Mouse (Mus musculus): Measurements from ENCODE around the gene Calhm1. TPM values are rescaled to one million over a fixed set of nuclear protein-coding genes. Genes with fewer than 3 reads are reported as not detected.

Calhm1 gene
- polyA plus RNA-seq, 1 experiment from 2014 or later, result not detected

DNA sequence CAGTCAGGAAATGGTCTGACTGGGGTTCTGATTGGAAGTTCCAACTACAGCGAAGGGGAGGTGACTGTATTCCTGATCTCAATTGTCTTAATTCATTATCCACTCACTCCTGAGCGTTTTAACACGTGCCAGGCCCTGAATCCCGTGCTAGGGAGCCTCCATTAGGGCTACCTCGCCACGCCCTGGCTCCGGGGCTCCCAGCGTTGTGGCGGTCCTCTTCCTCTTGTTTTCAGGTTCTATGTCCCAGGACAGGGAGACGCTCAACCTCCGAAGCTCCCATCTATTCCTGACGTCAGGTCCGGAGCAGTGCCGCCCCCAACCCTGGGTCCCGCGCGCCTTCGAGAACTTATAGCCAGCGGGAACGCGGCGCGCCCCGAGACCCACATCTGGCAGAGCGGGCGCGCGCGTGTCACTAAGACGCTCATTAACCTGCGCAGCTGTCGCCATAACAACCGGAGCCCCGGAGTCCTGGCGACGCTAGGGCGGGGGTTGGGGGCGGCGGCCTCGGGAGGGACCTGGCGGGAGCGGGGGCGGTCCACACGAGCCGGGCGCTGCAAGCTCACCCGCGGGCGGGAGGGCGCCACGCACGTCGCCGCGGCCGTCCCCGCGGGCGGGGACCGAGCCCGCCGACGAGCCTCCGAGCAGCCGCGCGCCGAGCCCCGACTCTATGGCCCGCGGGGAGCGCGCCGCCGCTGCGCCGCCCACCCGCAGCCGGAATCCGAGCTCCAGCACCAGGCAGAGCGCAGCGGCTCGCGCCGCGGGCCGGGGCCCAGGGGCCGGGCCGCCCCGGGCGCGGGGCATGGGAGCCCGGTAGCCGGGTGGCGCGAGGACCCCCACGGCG, 34.6 kb upstream of the Calhm1 start, which contains the start of gene Neurl1a:
Gene Neurl1a, plus strand, starts transcription at position 390 of the 841 bp plus-strand sequence.
- Histone ChIP-seq H3K4me1 (ENCODE audit: control insufficient read depth, insufficient read depth, low read length) (peaks cover 5% of the 10 kb centered on the region), H3K27ac (replicated peaks; ENCODE audit: low read depth, low read length) (0 out of 2 replicates have a peak within 1 kb of the TSS, but pooled peaks have one; percentile 33), H3K4me3 (ENCODE audit: low read depth, low read length) (peak within 1 kb of the TSS; percentile 75), H3K27me3 (replicated peaks; ENCODE audit: control insufficient read depth, insufficient read depth, low read length) (peaks cover 18% of the 10 kb centered on the region), H3K36me3 (ENCODE audit: control insufficient read depth, insufficient read depth, low read length) (no peaks in the 10 kb centered on the region), H3K9ac (ENCODE audit: low read depth, low read length) (peak within 1 kb of the TSS; percentile 76), H3K4me2 (ENCODE audit: low read depth, low read length) (peak within 1 kb of the TSS; percentile 99), H3K9me3 (ENCODE audit: control insufficient read depth, low read length) (peaks cover 4% of the 10 kb centered on the region; the same call in 1 of the 2 replicates)
- under 1% methylated on average over 21 of the region's 98 CpGs for WGBS
- ATAC-seq (ENCODE audit: low read depth) (peak; percentile 67), DNase-seq (ENCODE audit: low spot score) (peak; percentile 85)

GRCm38 (mm10) chr19:47178001-47178400, 33.9 kb upstream of the Calhm1 start:
- no peak overlapping the region for H3K27ac ChIP-seq (replicated peaks; ENCODE audit: low read depth, low read length)
- WGBS, result 27% methylated on average over 10 of the region's 10 CpGs

GRCm38 (mm10) chr19:47176916-47177505, 33.0 kb upstream of the Calhm1 start:
- DNase-seq (ENCODE audit: low spot score) (no peak), ATAC-seq (ENCODE audit: low read depth) (no peak)
- H3K4me3 ChIP-seq (ENCODE audit: low read depth, low read length), result no peak overlapping the region
- H3K9ac ChIP-seq (ENCODE audit: low read depth, low read length), result no peak overlapping the region
- H3K36me3 ChIP-seq (ENCODE audit: control insufficient read depth, insufficient read depth, low read length), result no peaks in the 10 kb centered on the region
- H3K27ac ChIP-seq (replicated peaks; ENCODE audit: low read depth, low read length), result no peak overlapping the region
- H3K9me3 ChIP-seq (ENCODE audit: control insufficient read depth, low read length), result peaks cover 1% of the 10 kb centered on the region; the same call in 1 of the 2 replicates
- WGBS, result 78% methylated on average over 2 of the region's 2 CpGs
- H3K4me2 ChIP-seq (ENCODE audit: low read depth, low read length), result no peak overlapping the region
- H3K27me3 ChIP-seq (replicated peaks; ENCODE audit: control insufficient read depth, insufficient read depth, low read length), result peaks cover 18% of the 10 kb centered on the region
- H3K4me1 ChIP-seq (ENCODE audit: control insufficient read depth, insufficient read depth, low read length), result peaks cover 5% of the 10 kb centered on the region

More at GRCm38 (mm10) chr19:47178001-47178400, 33.9 kb upstream of the Calhm1 start:
- Histone ChIP-seq H3K4me3 (ENCODE audit: low read depth, low read length) (peak overlapping the region; percentile 75), H3K9me3 (ENCODE audit: control insufficient read depth, low read length) (peaks cover 4% of the 10 kb centered on the region; the same call in 1 of the 2 replicates), H3K36me3 (ENCODE audit: control insufficient read depth, insufficient read depth, low read length) (no peaks in the 10 kb centered on the region), H3K4me1 (ENCODE audit: control insufficient read depth, insufficient read depth, low read length) (peaks cover 5% of the 10 kb centered on the region), H3K9ac (ENCODE audit: low read depth, low read length) (no peak overlapping the region), H3K27me3 (replicated peaks; ENCODE audit: control insufficient read depth, insufficient read depth, low read length) (peaks cover 18% of the 10 kb centered on the region), H3K4me2 (ENCODE audit: low read depth, low read length) (peak overlapping the region; percentile 99)
- ATAC-seq (ENCODE audit: low read depth) (peak; percentile 64), DNase-seq (ENCODE audit: low spot score) (peak; percentile 60)

- Histone ChIP-seq H3K4me2 (ENCODE audit: low read depth, low read length) (no peak overlapping the region), H3K9ac (ENCODE audit: low read depth, low read length) (no peak overlapping the region), H3K4me1 (ENCODE audit: control insufficient read depth, insufficient read depth, low read length) (peaks cover 5% of the 10 kb centered on the region), H3K4me3 (ENCODE audit: low read depth, low read length) (no peak overlapping the region), H3K27ac (replicated peaks; ENCODE audit: low read depth, low read length) (no peak overlapping the region), H3K9me3 (ENCODE audit: control insufficient read depth, low read length) (no peaks in the 10 kb centered on the region), H3K36me3 (ENCODE audit: control insufficient read depth, insufficient read depth, low read length) (no peaks in the 10 kb centered on the region), H3K27me3 (replicated peaks; ENCODE audit: control insufficient read depth, insufficient read depth, low read length) (peaks cover 13% of the 10 kb centered on the region)
- ATAC-seq (ENCODE audit: low read depth) (no peak), DNase-seq (ENCODE audit: low spot score) (no peak)
- 47% methylated on average over 2 of the region's 2 CpGs for WGBS
These were observed 31.4 kb upstream of the Calhm1 start for GRCm38 (mm10) chr19:47175472-47175871.

DNA sequence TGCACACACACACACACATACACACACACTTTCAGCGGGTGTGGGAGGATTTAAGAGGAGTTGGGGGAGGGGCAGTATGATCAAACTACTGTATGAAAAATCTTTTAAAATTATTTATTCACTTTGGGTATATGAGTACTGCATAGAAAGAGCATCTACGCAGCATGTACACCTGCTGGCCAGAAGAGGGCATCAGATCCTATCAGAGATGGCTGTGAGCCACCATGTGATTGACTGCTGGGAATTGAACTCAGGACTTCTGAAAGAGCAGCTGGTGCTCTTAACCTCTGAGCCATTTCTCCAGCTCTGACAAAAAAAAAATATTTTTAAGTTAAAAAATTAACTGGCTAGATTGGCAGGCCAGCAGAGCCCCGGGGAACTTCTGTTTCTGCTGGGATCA, 30.5 kb upstream of the Calhm1 start:
- peaks cover 2% of the 10 kb centered on the region for H3K4me1 ChIP-seq (ENCODE audit: control insufficient read depth, insufficient read depth, low read length)
- no peaks in the 10 kb centered on the region for H3K9me3 ChIP-seq (ENCODE audit: control insufficient read depth, low read length)
- ATAC-seq (ENCODE audit: low read depth) (no peak), DNase-seq (ENCODE audit: low spot score) (peak; percentile 36)
- H3K4me2 ChIP-seq (ENCODE audit: low read depth, low read length), result no peak overlapping the region
- no peaks in the 10 kb centered on the region for H3K36me3 ChIP-seq (ENCODE audit: control insufficient read depth, insufficient read depth, low read length)
- H3K27ac ChIP-seq (replicated peaks; ENCODE audit: low read depth, low read length), result no peak overlapping the region
- peaks cover 5% of the 10 kb centered on the region for H3K27me3 ChIP-seq (replicated peaks; ENCODE audit: control insufficient read depth, insufficient read depth, low read length)
- no peak overlapping the region for H3K9ac ChIP-seq (ENCODE audit: low read depth, low read length)
- WGBS, result 43% methylated on average over 3 of the region's 3 CpGs
- H3K4me3 ChIP-seq (ENCODE audit: low read depth, low read length), result no peak overlapping the region

- ATAC-seq (ENCODE audit: low read depth) (peak; percentile 84), DNase-seq (ENCODE audit: low spot score) (peak; percentile 88)
- no peak overlapping the region for H3K9ac ChIP-seq (ENCODE audit: low read depth, low read length)
- 22% methylated on average over 11 of the region's 11 CpGs for WGBS
- no peak overlapping the region for H3K27ac ChIP-seq (replicated peaks; ENCODE audit: low read depth, low read length)
- no peak overlapping the region for H3K4me3 ChIP-seq (ENCODE audit: low read depth, low read length)
- H3K27me3 ChIP-seq (replicated peaks; ENCODE audit: control insufficient read depth, insufficient read depth, low read length), result no peaks in the 10 kb centered on the region
- no peaks in the 10 kb centered on the region for H3K9me3 ChIP-seq (ENCODE audit: control insufficient read depth, low read length)
- peak overlapping the region; percentile 42 for H3K4me2 ChIP-seq (ENCODE audit: low read depth, low read length)
- no peaks in the 10 kb centered on the region for H3K36me3 ChIP-seq (ENCODE audit: control insufficient read depth, insufficient read depth, low read length)
- no peaks in the 10 kb centered on the region; the same call in none of the 2 replicates for H3K4me1 ChIP-seq (ENCODE audit: control insufficient read depth, insufficient read depth, low read length)
These were observed 24.8 kb upstream of the Calhm1 start for GRCm38 (mm10) chr19:47168793-47169412.

DNA sequence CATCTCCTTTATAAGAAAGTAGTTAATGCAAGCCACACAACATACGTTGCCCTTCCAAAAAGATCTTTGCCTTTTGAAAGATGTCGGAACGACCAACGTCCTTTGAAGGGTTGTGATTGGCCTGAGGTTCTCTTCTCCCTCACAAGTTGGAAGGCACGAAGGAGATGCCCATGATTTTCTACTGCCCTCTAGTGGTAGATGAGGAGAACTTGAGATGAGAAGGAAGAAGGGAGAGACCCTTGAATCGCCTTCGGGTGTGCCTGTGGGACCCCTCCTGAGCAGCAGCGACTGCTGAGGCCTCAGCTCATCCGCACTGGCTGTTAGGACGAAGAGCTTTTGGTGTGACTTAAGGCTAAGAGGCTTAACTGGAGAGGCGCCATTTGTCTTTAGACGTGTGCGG, 24.2 kb upstream of the Calhm1 start:
- peak; percentile 83 for DNase-seq (ENCODE audit: low spot score)

GRCm38 (mm10) chr19:47167617-47168214, 23.7 kb upstream of the Calhm1 start:
- H3K4me2 ChIP-seq (ENCODE audit: low read depth, low read length), result no peak overlapping the region
- no peaks in the 10 kb centered on the region for H3K9me3 ChIP-seq (ENCODE audit: control insufficient read depth, low read length)
- no peaks in the 10 kb centered on the region; the same call in none of the 2 replicates for H3K4me1 ChIP-seq (ENCODE audit: control insufficient read depth, insufficient read depth, low read length)
- H3K36me3 ChIP-seq (ENCODE audit: control insufficient read depth, insufficient read depth, low read length), result no peaks in the 10 kb centered on the region
- H3K27ac ChIP-seq (replicated peaks; ENCODE audit: low read depth, low read length), result no peak overlapping the region
- H3K4me3 ChIP-seq (ENCODE audit: low read depth, low read length), result no peak overlapping the region
- H3K9ac ChIP-seq (ENCODE audit: low read depth, low read length), result 0 out of 2 replicates have a peak overlapping the region, but pooled peaks have one; percentile 9
- DNase-seq (ENCODE audit: low spot score) (no peak), ATAC-seq (ENCODE audit: low read depth) (no peak)
- WGBS, result 60% methylated on average over 7 of the region's 7 CpGs
- no peaks in the 10 kb centered on the region for H3K27me3 ChIP-seq (replicated peaks; ENCODE audit: control insufficient read depth, insufficient read depth, low read length)

More for the DNA sequence above, 24.2 kb upstream of the Calhm1 start:
- 7% methylated on average over 13 of the region's 13 CpGs for WGBS
- Histone ChIP-seq H3K36me3 (ENCODE audit: control insufficient read depth, insufficient read depth, low read length) (no peaks in the 10 kb centered on the region), H3K9ac (ENCODE audit: low read depth, low read length) (peak overlapping the region; percentile 34; the same call in 1 of the 2 replicates), H3K9me3 (ENCODE audit: control insufficient read depth, low read length) (no peaks in the 10 kb centered on the region), H3K4me3 (ENCODE audit: low read depth, low read length) (peak overlapping the region; percentile 15), H3K27me3 (replicated peaks; ENCODE audit: control insufficient read depth, insufficient read depth, low read length) (no peaks in the 10 kb centered on the region), H3K27ac (replicated peaks; ENCODE audit: low read depth, low read length) (no peak overlapping the region), H3K4me1 (ENCODE audit: control insufficient read depth, insufficient read depth, low read length) (no peaks in the 10 kb centered on the region; the same call in none of the 2 replicates), H3K4me2 (ENCODE audit: low read depth, low read length) (peak overlapping the region; percentile 42)
- no peak for ATAC-seq (ENCODE audit: low read depth)

All from embryonic facial prominence, embryonic 14.5 days (tissue).